1 mouse cellular context compared by ENCODE assay signal in genomic region chr11:101229361-101229900, GRCm38 (mm10).
TF ChIP-seq lines count a peak whose summit lies in the region.

No protein-coding gene starts in this region.

TF ChIP-seq in MEL, 35 proteins besides CTCF, POLR2A, EP300 and RAD21:
- TF ChIP-seq CHD2 (IDR thresholded peaks at IDR 0.05; ENCODE audit: low read length) (no peak), SIN3A (IDR thresholded peaks at IDR 0.05; ENCODE audit: low read length) (0 out of 2 replicates have a peak, but pooled peaks have one; percentile 17), ETS1 (IDR thresholded peaks at IDR 0.05; ENCODE audit: low read depth, low read length) (0 out of 2 replicates have a peak, but pooled peaks have one; percentile 34), RCOR1 (IDR thresholded peaks at IDR 0.05; ENCODE audit: low read depth, low read length) (peak; percentile 87), TCF12 (IDR thresholded peaks at IDR 0.05; ENCODE audit: low read depth, low read length) (peak; percentile 42; the same call in 1 of the 2 replicates), TAL1 (IDR thresholded peaks at IDR 0.05; ENCODE audit: low read length) (no peak), USF1 (IDR thresholded peaks at IDR 0.05; ENCODE audit: low read depth, low read length) (no peak), ZC3H11A (IDR thresholded peaks at IDR 0.05; ENCODE audit: low read depth, low read length) (no peak), GATA1 (IDR thresholded peaks at IDR 0.05; ENCODE audit: low read depth, low read length) (0 out of 2 replicates have a peak, but pooled peaks have one; percentile 46)
TF ChIP-seq in MEL: peak in this region for 5.
